Mouse (Mus musculus): ENCODE data around the gene Cdcp1. TPM values are rescaled to one million over a fixed set of nuclear protein-coding genes. Genes with fewer than 3 reads are reported as not detected.
A peak's percentile ranks its signal among the peaks of the same experiment; 100 is the strongest.

Cdcp1 gene
- polyA plus RNA-seq, 1 experiment from 2014 or later = 6.9 TPM

DNA sequence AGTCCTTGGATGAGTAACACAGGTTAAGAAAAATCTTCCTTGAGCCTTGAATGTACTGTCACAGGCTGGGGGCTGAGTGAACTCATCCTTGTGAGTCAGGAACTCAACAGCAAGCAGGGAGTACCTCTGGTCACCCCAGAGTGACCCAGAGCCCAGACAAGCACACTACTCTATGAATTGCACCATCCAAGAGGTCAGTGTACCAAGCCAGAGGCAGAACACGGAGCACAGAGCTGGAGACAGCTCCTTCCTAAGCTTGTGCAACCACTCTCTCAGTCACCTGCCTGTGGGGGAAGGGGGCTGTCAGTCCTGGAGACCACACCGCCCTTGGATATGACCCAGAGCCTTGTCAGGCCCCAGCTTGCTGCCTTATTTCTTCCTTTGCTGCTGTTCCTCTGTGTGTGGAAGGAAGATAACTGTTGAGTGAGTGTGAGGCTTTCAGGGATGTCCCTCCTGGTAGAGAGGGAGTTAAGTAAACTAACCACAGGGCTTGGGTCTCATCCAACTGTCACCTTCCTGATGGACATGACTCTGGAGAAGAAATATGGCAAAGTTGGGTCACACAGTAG lies 9.1 kb upstream of the Cdcp1 start:
- H3K4me2 ChIP-seq (replicated peaks; ENCODE audit: low read depth) = no peak overlapping the region
- 66% methylated on average over 2 of the region's 2 CpGs for WGBS
- no peaks in the 10 kb centered on the region for H3K27me3 ChIP-seq (replicated peaks; ENCODE audit: control insufficient read depth, insufficient read depth, low read length)
- H3K4me1 ChIP-seq (replicated peaks; ENCODE audit: control insufficient read depth, insufficient read depth, low read length) = no peaks in the 10 kb centered on the region
- H3K27ac ChIP-seq (ENCODE audit: low read depth, low read length) = no peak overlapping the region
- no peak overlapping the region for H3K9ac ChIP-seq (ENCODE audit: low read depth, low read length)
- H3K4me3 ChIP-seq (ENCODE audit: low read depth, low read length) = no peak overlapping the region
- no peak for TF ChIP-seq CTCF (IDR thresholded peaks at IDR 0.05; ENCODE audit: low read depth)
- ATAC-seq = no peak
- H3K9me3 ChIP-seq (ENCODE audit: control insufficient read depth) = no peaks in the 10 kb centered on the region
- H3K36me3 ChIP-seq (ENCODE audit: control insufficient read depth, insufficient read depth) = no peaks in the 10 kb centered on the region

DNA sequence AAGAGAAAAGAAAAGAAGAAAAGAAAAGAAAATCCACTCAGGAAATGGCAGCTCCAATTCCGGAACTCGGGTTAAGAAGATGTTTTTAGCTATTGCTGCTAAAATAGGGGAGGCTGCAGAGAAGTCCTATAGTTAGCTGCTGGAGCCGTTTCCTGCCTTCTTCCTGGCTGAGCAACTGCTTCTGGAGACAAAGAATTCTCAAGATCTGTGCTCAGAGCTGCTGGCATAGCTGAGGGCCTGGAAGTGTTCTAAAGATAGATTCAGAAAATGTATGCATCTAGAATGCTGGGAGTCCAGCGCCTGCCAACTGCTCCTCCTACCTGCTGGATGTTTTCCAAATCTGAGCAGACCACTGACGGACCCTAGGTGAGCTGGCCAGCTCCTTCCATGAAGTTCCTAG lies 4.0 kb upstream of the Cdcp1 start:
- Histone ChIP-seq H3K4me1 (replicated peaks; ENCODE audit: control insufficient read depth, insufficient read depth, low read length) (0 out of 2 replicates have a peak, but pooled peaks cover 3% of the 10 kb centered on the region), H3K27me3 (replicated peaks; ENCODE audit: control insufficient read depth, insufficient read depth, low read length) (no peaks in the 10 kb centered on the region), H3K4me3 (ENCODE audit: low read depth, low read length) (no peak overlapping the region), H3K4me2 (replicated peaks; ENCODE audit: low read depth) (no peak overlapping the region), H3K27ac (ENCODE audit: low read depth, low read length) (no peak overlapping the region), H3K9ac (ENCODE audit: low read depth, low read length) (no peak overlapping the region), H3K36me3 (ENCODE audit: control insufficient read depth, insufficient read depth) (no peaks in the 10 kb centered on the region), H3K9me3 (ENCODE audit: control insufficient read depth) (no peaks in the 10 kb centered on the region)
- ATAC-seq = no peak
- 52% methylated on average over 5 of the region's 5 CpGs for WGBS
- no peak for TF ChIP-seq CTCF (IDR thresholded peaks at IDR 0.05; ENCODE audit: low read depth)

DNA sequence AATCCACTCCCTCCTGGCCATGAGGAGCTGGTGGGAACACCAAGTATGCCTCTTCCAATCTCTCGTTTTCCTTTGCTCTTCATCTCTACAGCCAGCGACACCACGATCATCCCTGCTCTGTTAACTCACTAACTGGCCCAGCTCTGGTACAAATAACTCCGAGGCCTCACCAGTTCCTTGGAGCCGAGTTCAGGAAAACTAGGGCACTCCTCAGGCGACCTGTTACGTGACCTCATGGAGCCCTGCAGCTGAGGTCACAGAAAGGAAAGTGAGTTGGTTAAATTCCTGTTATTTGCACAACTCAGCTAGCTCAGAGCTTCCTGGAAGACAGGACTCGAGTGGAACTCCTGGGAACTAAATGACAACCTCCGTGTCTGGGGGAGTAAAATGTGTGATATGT lies 2.5 kb downstream of the Cdcp1 start:
- Histone ChIP-seq H3K9me3 (ENCODE audit: control insufficient read depth) (no peaks in the 10 kb centered on the region), H3K4me1 (replicated peaks; ENCODE audit: control insufficient read depth, insufficient read depth, low read length) (peaks cover 4% of the 10 kb centered on the region; the same call in 1 of the 2 replicates), H3K4me2 (replicated peaks; ENCODE audit: low read depth) (peak overlapping the region; percentile 7; the same call in 1 of the 2 replicates), H3K36me3 (ENCODE audit: control insufficient read depth, insufficient read depth) (no peaks in the 10 kb centered on the region; the same call in 1 of the 2 replicates), H3K4me3 (ENCODE audit: low read depth, low read length) (no peak overlapping the region), H3K27me3 (replicated peaks; ENCODE audit: control insufficient read depth, insufficient read depth, low read length) (no peaks in the 10 kb centered on the region), H3K9ac (ENCODE audit: low read depth, low read length) (no peak overlapping the region), H3K27ac (ENCODE audit: low read depth, low read length) (peak overlapping the region; percentile 71; the same call in 1 of the 2 replicates)
- no peak for TF ChIP-seq CTCF (IDR thresholded peaks at IDR 0.05; ENCODE audit: low read depth)
- ATAC-seq = no peak
- WGBS = 44% methylated on average over 9 of the region's 9 CpGs

DNA sequence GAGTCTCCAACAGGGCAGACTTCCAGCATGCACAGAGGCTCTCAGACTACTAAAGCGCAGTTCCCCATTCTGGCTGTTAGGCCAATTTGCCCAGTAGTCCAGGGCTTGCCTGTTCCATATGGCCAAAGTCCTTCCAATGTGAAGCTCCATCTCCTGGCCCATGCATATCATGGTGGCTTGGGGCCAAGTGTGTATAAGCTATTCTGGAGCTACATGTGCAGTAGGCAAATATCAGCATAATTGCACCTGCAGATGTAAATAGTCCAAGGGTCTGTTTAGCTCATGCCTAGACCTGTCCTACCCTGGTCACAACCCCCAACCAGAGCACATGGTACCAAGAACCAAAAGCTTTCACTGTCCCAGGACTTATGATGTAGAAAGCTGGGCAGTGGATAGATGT lies 7.9 kb downstream of the Cdcp1 start:
- H3K4me1 ChIP-seq (replicated peaks; ENCODE audit: control insufficient read depth, insufficient read depth, low read length) = peaks cover 15% of the 10 kb centered on the region; the same call in 1 of the 2 replicates
- H3K4me3 ChIP-seq (ENCODE audit: low read depth, low read length) = no peak overlapping the region
- no peak for TF ChIP-seq CTCF (IDR thresholded peaks at IDR 0.05; ENCODE audit: low read depth)
- WGBS = 90% methylated on average over 1 of the region's 1 CpGs
- H3K36me3 ChIP-seq (ENCODE audit: control insufficient read depth, insufficient read depth) = no peaks in the 10 kb centered on the region; the same call in 1 of the 2 replicates
- no peaks in the 10 kb centered on the region for H3K9me3 ChIP-seq (ENCODE audit: control insufficient read depth)
- H3K4me2 ChIP-seq (replicated peaks; ENCODE audit: low read depth) = no peak overlapping the region
- peak; percentile 65 for ATAC-seq
- H3K27me3 ChIP-seq (replicated peaks; ENCODE audit: control insufficient read depth, insufficient read depth, low read length) = no peaks in the 10 kb centered on the region
- H3K27ac ChIP-seq (ENCODE audit: low read depth, low read length) = no peak overlapping the region; the same call in 1 of the 2 replicates
- H3K9ac ChIP-seq (ENCODE audit: low read depth, low read length) = no peak overlapping the region

DNA sequence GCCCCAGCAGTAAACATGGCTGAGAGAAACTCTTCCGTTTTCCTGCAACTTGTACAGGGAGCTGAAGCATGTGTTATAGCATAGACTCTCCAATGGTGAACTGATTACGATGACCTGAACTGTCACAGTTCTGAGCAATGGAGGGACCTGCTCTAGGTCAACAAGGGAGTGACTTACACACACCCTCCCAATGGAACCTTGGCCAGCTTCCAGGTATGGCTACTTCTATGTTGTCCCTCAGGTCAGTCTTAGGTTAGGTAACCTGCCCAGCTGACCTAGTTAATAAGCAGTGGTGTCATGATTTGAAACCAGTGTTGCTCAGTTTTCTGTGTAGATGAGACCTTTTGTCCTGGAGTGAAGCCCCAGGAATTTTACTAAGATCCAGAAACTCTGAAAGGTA lies 8.9 kb downstream of the Cdcp1 start:
- Histone ChIP-seq H3K36me3 (ENCODE audit: control insufficient read depth, insufficient read depth) (no peaks in the 10 kb centered on the region; the same call in 1 of the 2 replicates), H3K9ac (ENCODE audit: low read depth, low read length) (no peak overlapping the region), H3K9me3 (ENCODE audit: control insufficient read depth) (no peaks in the 10 kb centered on the region), H3K4me1 (replicated peaks; ENCODE audit: control insufficient read depth, insufficient read depth, low read length) (peaks cover 15% of the 10 kb centered on the region; the same call in 1 of the 2 replicates), H3K4me3 (ENCODE audit: low read depth, low read length) (no peak overlapping the region), H3K27ac (ENCODE audit: low read depth, low read length) (peak overlapping the region; percentile 50), H3K4me2 (replicated peaks; ENCODE audit: low read depth) (no peak overlapping the region), H3K27me3 (replicated peaks; ENCODE audit: control insufficient read depth, insufficient read depth, low read length) (no peaks in the 10 kb centered on the region)
- WGBS = 55% methylated on average over 2 of the region's 2 CpGs
- ATAC-seq = peak; percentile 83
- TF ChIP-seq CTCF (IDR thresholded peaks at IDR 0.05; ENCODE audit: low read depth) = no peak

DNA sequence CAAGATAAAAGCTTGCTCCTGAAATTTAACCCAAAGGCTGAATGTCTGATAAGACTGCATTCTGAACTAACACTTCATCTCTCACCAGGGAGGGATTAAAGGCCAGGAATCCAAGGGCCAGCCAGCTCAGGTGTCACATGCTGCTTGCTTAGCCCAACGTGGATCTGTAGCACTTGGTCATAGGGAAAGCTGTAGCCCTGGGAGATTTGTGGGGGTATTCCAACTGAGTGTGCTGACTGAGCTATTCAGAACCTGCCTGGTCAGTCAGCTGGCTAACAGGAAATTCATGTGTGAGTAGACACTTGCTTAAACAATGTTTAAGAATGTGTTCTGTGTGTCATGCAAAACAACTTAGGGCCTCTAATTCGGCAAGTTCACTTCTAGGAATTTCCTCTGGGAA lies 9.3 kb downstream of the Cdcp1 start:
- Histone ChIP-seq H3K9me3 (ENCODE audit: control insufficient read depth) (no peaks in the 10 kb centered on the region), H3K27me3 (replicated peaks; ENCODE audit: control insufficient read depth, insufficient read depth, low read length) (no peaks in the 10 kb centered on the region), H3K4me1 (replicated peaks; ENCODE audit: control insufficient read depth, insufficient read depth, low read length) (peaks cover 15% of the 10 kb centered on the region; the same call in 1 of the 2 replicates), H3K36me3 (ENCODE audit: control insufficient read depth, insufficient read depth) (no peaks in the 10 kb centered on the region), H3K27ac (ENCODE audit: low read depth, low read length) (peak overlapping the region; percentile 50), H3K9ac (ENCODE audit: low read depth, low read length) (no peak overlapping the region), H3K4me2 (replicated peaks; ENCODE audit: low read depth) (no peak overlapping the region), H3K4me3 (ENCODE audit: low read depth, low read length) (no peak overlapping the region)
- ATAC-seq = peak; percentile 58
- 31% methylated on average over 2 of the region's 2 CpGs for WGBS
- no peak for TF ChIP-seq CTCF (IDR thresholded peaks at IDR 0.05; ENCODE audit: low read depth)
